Mouse (Mus musculus): ENCODE measurements around the gene Arih2.

DNA sequence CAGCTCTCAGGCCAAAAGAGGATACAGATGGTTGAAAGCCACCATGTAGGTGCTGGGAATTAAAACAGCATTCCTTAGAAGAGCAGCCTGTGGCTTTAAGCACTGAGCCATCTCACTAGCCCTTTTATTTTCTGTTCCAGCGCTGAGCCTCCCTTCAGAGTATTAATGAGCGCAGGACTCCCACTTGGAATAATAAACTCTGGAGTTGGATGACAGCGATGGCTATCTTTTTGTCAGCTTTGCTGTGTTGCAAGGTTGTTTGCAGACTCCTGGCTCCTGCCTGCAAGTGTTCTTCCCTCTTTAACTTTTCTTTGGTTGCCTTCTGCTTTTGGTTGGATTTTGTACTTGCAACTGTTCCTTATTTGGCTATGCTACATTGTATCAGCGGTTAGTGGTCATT is 44.8 kb upstream of the Arih2 start:
- no peak for TF ChIP-seq POLR2A (IDR thresholded peaks at IDR 0.05; ENCODE audit: insufficient read depth, low read depth, low read length)
- no peak for TF ChIP-seq CTCF (IDR thresholded peaks at IDR 0.05)

Data from heart, adult 2 months (tissue).